8 mouse cellular contexts compared by ENCODE assay signal in the genomic region with DNA sequence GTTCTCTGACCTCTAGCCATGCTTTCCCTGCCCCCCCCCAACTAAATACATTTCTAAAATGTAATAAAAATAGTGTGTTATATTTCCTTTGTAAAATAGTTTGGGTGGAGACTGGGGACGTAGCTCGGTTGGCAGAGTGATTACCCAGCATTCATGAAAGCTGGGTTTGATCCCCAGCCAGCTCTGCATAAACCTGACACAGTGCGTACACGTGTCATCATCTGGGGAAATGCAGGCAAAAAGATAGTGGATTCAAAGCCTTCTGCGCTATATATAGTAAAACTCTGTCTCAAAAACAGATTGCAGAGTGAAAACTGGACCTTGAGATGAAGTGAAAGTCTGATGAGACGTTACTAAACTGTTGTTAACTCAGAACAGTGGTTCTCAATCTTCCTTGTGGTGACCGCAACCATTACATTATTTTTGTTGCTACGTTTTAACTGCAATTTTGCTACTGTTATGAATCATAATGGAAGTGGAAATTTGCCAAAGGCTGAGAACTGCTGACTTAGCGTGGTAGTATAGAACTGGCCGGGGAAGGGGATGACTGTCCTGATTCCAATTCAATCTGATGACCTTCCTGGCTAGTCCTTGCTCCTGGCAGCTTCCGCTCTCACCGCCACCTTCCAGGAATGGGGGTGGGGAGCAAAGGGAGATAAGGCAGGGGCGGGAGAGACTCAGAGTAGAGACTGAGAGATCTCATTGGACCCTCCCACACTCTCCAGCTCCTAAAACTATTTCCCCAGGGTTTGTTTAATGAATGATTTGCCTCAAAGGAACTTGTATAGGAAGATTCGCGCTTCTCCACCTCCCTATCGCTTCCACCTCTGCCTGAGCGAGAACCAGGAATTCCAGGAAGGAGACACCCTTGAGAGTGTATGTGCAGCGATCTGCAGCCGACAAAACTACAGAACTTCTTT.
DNase-seq lines count a peak whose midpoint lies in the region; ATAC-seq and TF ChIP-seq lines count a peak whose summit lies in the region.

No protein-coding gene starts in this region.

- no peak for TF ChIP-seq CTCF in Patski (IDR thresholded peaks at IDR 0.05)

- H3K4me3 ChIP-seq in kidney, embryonic 15.5 days (replicated peaks): peak overlapping the region; percentile 43

- in situ Hi-C loops in Patski (cut with MboI; ENCODE audit: low pct_unique_long_range_greater_than_20kb): loop anchor here (5.0 kb wide), 1 partner anchor 52 kb away; no protein-coding TSS in a partner anchor

- H3K36me3 ChIP-seq in kidney, embryonic 15.5 days: no peaks in the 10 kb centered on the region

- H3K27ac ChIP-seq in kidney, embryonic 15.5 days: peak overlapping the region; percentile 85

- POLR2A ChIA-PET in Patski (lab: Charles Lee): no interaction called here

- DNase-seq in 416B (ENCODE audit: low read depth) (peak; percentile 40), Patski (ENCODE audit: low read depth, low spot score) (no peak), adipocyte (ENCODE audit: low spot score) (no peak)
- DNase-seq in heart, adult 18-20 months: peak; percentile 36 to 40
- no peak for DNase-seq in left cerebral cortex, adult 9 months (ENCODE audit: low spot score in 2 of 2)
- DNase-seq in natural killer cell, adult 2 months (ENCODE audit: low spot score in 2 of 2): no peak

- H3K4me2 ChIP-seq in kidney, embryonic 15.5 days: peak overlapping the region; percentile 72

- ATAC-seq in Patski: peak; percentile 29
- ATAC-seq in kidney, embryonic 15.5 days (replicated peaks; ENCODE audit: low FRiP score): peak; percentile 77
- ATAC-seq in megakaryocyte progenitor cell, adult 5-6 weeks (replicated peaks; ENCODE audit: poor library complexity): peak; percentile 46

- no peaks in the 10 kb centered on the region for H3K9me3 ChIP-seq in kidney, embryonic 15.5 days (replicated peaks)

- H3K9ac ChIP-seq in kidney, embryonic 15.5 days: peak overlapping the region; percentile 23; the same call in 1 of the 2 replicates

- peaks cover 12% of the 10 kb centered on the region for H3K4me1 ChIP-seq in kidney, embryonic 15.5 days

- 47% methylated on average over 19 of the region's 19 CpGs for WGBS in kidney, embryonic 15.5 days

- CTCF ChIA-PET in Patski (lab: Charles Lee): no interaction called here

- H3K27me3 ChIP-seq in Patski: peaks cover 8% of the 10 kb centered on the region
- H3K27me3 ChIP-seq in kidney, embryonic 15.5 days: no peaks in the 10 kb centered on the region

Comparison
In these comparisons a context has a peak if more than half of its experiments do, and no peak if none do; other contexts are left out.
1. DNase-seq: peak in 416B (single experiment) and heart, adult 18-20 months (2 of 2); none in Patski (single experiment), adipocyte (single experiment), left cerebral cortex, adult 9 months (0 of 2) and natural killer cell, adult 2 months (0 of 2).
2. Peak in every context shown above with its lines, with median percentiles within 50 percentile points of each other: ATAC-seq.